Mouse (Mus musculus): ENCODE data around the gene Pdlim5. TPM values are rescaled to one million over a fixed set of nuclear protein-coding genes. Genes with fewer than 3 reads are reported as not detected.
"Not testable (repeated sequence)": the region's sequence is repeated elsewhere in the genome, so short reads cannot be mapped to it uniquely, and the experiment has no call there.

Pdlim5 gene
- 14.9 and 15.6 TPM in 2 replicates for polyA plus RNA-seq (2015; fragmentation: Nextera tagmentation; extraction: Ambion mirVana)

DNA sequence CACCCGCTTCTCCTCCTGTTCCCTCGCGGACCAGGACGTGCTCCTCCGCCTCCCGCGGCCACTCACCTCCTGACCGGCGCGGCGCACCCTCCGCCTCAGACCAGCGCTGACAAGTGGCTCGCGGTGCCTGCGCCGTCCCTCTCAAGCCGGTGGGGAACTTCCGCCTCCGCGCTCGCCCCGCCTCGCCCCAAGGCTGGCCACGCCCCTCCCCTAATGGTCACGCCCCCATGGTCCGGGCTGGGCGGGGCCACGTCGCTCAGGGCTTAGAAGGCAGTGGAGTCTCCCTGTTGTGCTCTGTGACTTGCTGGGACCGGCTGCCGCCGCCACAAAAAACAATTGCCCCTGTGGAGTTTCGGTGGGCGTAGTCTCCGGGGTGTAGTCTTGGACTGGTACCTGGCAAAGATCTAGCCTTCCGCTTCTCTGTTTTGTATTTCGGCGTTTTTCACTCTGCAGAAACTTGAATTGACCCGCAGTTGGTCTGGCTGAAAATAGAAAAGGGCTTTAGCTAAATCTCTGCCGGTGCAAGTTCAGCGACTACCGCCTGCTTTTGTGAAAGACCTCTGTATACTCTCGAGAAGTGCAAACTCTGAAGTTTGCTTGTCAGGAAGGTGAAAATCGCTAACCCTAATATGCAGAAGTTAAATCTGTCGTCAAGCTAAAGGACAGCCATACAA is at the start of gene Pdlim5:
Pdlim5 (minus strand) TSS at position 177 of the 674 bp plus-strand sequence.
- peak within 1 kb of the TSS; percentile 46 for H3K27ac ChIP-seq (ENCODE audit: low read length)
- H3K4me2 ChIP-seq (ENCODE audit: low read length) = peak within 1 kb of the TSS; percentile 86
- H3K9ac ChIP-seq (ENCODE audit: low read depth, low read length) = peak within 1 kb of the TSS; percentile 72
- peak within 1 kb of the TSS; percentile 83 for H3K4me3 ChIP-seq (ENCODE audit: low read depth, low read length)
- no peaks in the 10 kb centered on the region for H3K9me3 ChIP-seq (replicated peaks; ENCODE audit: control insufficient read depth, low read length, poor library complexity, severe bottlenecking)
- peak; percentile 98 for ATAC-seq
- H3K27me3 ChIP-seq (ENCODE audit: control insufficient read depth, insufficient read depth, low read depth, low read length) = no peaks in the 10 kb centered on the region
- H3K36me3 ChIP-seq (ENCODE audit: control insufficient read depth, insufficient read depth, low read length) = no peaks in the 10 kb centered on the region
- WGBS = under 1% methylated on average over 45 of the region's 46 CpGs
- peaks cover 8% of the 10 kb centered on the region for H3K4me1 ChIP-seq (ENCODE audit: control insufficient read depth, insufficient read depth, low read length)

GRCm38 (mm10) chr3:142443710-142444043 is 48.2 kb upstream of the Pdlim5 start:
- Histone ChIP-seq H3K4me1 (ENCODE audit: control insufficient read depth, insufficient read depth, low read length) (no peaks in the 10 kb centered on the region), H3K27ac (ENCODE audit: low read length) (no peak overlapping the region), H3K4me2 (ENCODE audit: low read length) (no peak overlapping the region), H3K4me3 (ENCODE audit: low read depth, low read length) (no peak overlapping the region), H3K9me3 (replicated peaks; ENCODE audit: control insufficient read depth, low read length, poor library complexity, severe bottlenecking) (no peaks in the 10 kb centered on the region), H3K27me3 (ENCODE audit: control insufficient read depth, insufficient read depth, low read depth, low read length) (no peaks in the 10 kb centered on the region), H3K36me3 (ENCODE audit: control insufficient read depth, insufficient read depth, low read length) (no peaks in the 10 kb centered on the region), H3K9ac (ENCODE audit: low read depth, low read length) (no peak overlapping the region)
- WGBS = 17% methylated on average over 4 of the region's 4 CpGs
- ATAC-seq = no peak

- no peaks in the 10 kb centered on the region for H3K9me3 ChIP-seq (replicated peaks; ENCODE audit: control insufficient read depth, low read length, poor library complexity, severe bottlenecking)
- WGBS = 16% methylated on average over 12 of the region's 12 CpGs
- no peak overlapping the region for H3K4me3 ChIP-seq (ENCODE audit: low read depth, low read length)
- H3K27ac ChIP-seq (ENCODE audit: low read length) = no peak overlapping the region
- H3K4me2 ChIP-seq (ENCODE audit: low read length) = no peak overlapping the region
- no peaks in the 10 kb centered on the region for H3K36me3 ChIP-seq (ENCODE audit: control insufficient read depth, insufficient read depth, low read length)
- H3K27me3 ChIP-seq (ENCODE audit: control insufficient read depth, insufficient read depth, low read depth, low read length) = no peaks in the 10 kb centered on the region
- no peak overlapping the region for H3K9ac ChIP-seq (ENCODE audit: low read depth, low read length)
- no peak for ATAC-seq
- no peaks in the 10 kb centered on the region for H3K4me1 ChIP-seq (ENCODE audit: control insufficient read depth, insufficient read depth, low read length)
These were observed 47.7 kb upstream of the Pdlim5 start for GRCm38 (mm10) chr3:142443006-142443709.

DNA sequence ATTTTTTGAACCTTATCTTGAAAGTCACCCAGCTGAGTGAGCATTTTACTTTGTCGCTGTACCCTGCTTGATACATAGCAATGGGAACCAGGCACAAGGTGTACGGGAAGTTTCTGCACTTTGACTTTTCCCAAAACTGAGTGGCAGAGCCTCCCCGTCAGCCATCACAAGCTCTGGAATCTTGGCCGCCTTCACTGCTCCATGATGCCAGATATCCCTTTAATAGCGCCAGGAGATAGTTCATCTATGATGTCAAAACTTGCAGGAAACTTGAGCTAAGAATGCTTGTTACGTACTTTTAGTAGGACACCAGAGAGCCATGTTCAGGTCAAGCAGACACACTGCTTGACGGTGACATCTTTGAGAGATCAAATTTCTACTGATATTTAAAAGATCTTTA is 46.7 kb upstream of the Pdlim5 start:
- H3K4me3 ChIP-seq (ENCODE audit: low read depth, low read length) = no peak overlapping the region
- H3K9me3 ChIP-seq (replicated peaks; ENCODE audit: control insufficient read depth, low read length, poor library complexity, severe bottlenecking) = no peaks in the 10 kb centered on the region
- H3K36me3 ChIP-seq (ENCODE audit: control insufficient read depth, insufficient read depth, low read length) = no peaks in the 10 kb centered on the region
- H3K9ac ChIP-seq (ENCODE audit: low read depth, low read length) = no peak overlapping the region
- no peaks in the 10 kb centered on the region for H3K4me1 ChIP-seq (ENCODE audit: control insufficient read depth, insufficient read depth, low read length)
- H3K27ac ChIP-seq (ENCODE audit: low read length) = no peak overlapping the region
- ATAC-seq = no peak
- 91% methylated on average over 7 of the region's 7 CpGs for WGBS
- H3K4me2 ChIP-seq (ENCODE audit: low read length) = no peak overlapping the region
- H3K27me3 ChIP-seq (ENCODE audit: control insufficient read depth, insufficient read depth, low read depth, low read length) = no peaks in the 10 kb centered on the region

- ATAC-seq = no peak
- H3K9ac ChIP-seq (ENCODE audit: low read depth, low read length) = no peak overlapping the region
These were observed 45.6 kb upstream of the Pdlim5 start for GRCm38 (mm10) chr3:142441142-142441541.

GRCm38 (mm10) chr3:142440191-142440590 is 44.7 kb upstream of the Pdlim5 start:
- H3K27ac ChIP-seq (ENCODE audit: low read length) = no peak overlapping the region
- 72% methylated on average over 4 of the region's 4 CpGs for WGBS
- H3K4me2 ChIP-seq (ENCODE audit: low read length) = no peak overlapping the region
- no peaks in the 10 kb centered on the region for H3K27me3 ChIP-seq (ENCODE audit: control insufficient read depth, insufficient read depth, low read depth, low read length)
- no peaks in the 10 kb centered on the region for H3K4me1 ChIP-seq (ENCODE audit: control insufficient read depth, insufficient read depth, low read length)
- no peak overlapping the region for H3K4me3 ChIP-seq (ENCODE audit: low read depth, low read length)
- no peak overlapping the region for H3K9ac ChIP-seq (ENCODE audit: low read depth, low read length)
- no peak for ATAC-seq
- H3K9me3 ChIP-seq (replicated peaks; ENCODE audit: control insufficient read depth, low read length, poor library complexity, severe bottlenecking) = no peaks in the 10 kb centered on the region
- H3K36me3 ChIP-seq (ENCODE audit: control insufficient read depth, insufficient read depth, low read length) = no peaks in the 10 kb centered on the region

More at GRCm38 (mm10) chr3:142441142-142441541, 45.6 kb upstream of the Pdlim5 start:
- no peaks in the 10 kb centered on the region for H3K9me3 ChIP-seq (replicated peaks; ENCODE audit: control insufficient read depth, low read length, poor library complexity, severe bottlenecking)
- no peaks in the 10 kb centered on the region for H3K36me3 ChIP-seq (ENCODE audit: control insufficient read depth, insufficient read depth, low read length)
- H3K4me2 ChIP-seq (ENCODE audit: low read length) = no peak overlapping the region
- WGBS = 72% methylated on average over 5 of the region's 5 CpGs
- no peak overlapping the region for H3K4me3 ChIP-seq (ENCODE audit: low read depth, low read length)
- H3K27me3 ChIP-seq (ENCODE audit: control insufficient read depth, insufficient read depth, low read depth, low read length) = no peaks in the 10 kb centered on the region
- no peaks in the 10 kb centered on the region for H3K4me1 ChIP-seq (ENCODE audit: control insufficient read depth, insufficient read depth, low read length)
- H3K27ac ChIP-seq (ENCODE audit: low read length) = no peak overlapping the region

- H3K36me3 ChIP-seq (ENCODE audit: control insufficient read depth, insufficient read depth, low read length) = no peaks in the 10 kb centered on the region
- no peaks in the 10 kb centered on the region for H3K27me3 ChIP-seq (ENCODE audit: control insufficient read depth, insufficient read depth, low read depth, low read length)
- 44% methylated on average over 7 of the region's 7 CpGs for WGBS
- no peaks in the 10 kb centered on the region for H3K4me1 ChIP-seq (ENCODE audit: control insufficient read depth, insufficient read depth, low read length)
- no peak overlapping the region for H3K9ac ChIP-seq (ENCODE audit: low read depth, low read length)
- H3K9me3 ChIP-seq (replicated peaks; ENCODE audit: control insufficient read depth, low read length, poor library complexity, severe bottlenecking) = no peaks in the 10 kb centered on the region
- H3K27ac ChIP-seq (ENCODE audit: low read length) = no peak overlapping the region
- no peak for ATAC-seq
- H3K4me3 ChIP-seq (ENCODE audit: low read depth, low read length) = no peak overlapping the region
- no peak overlapping the region for H3K4me2 ChIP-seq (ENCODE audit: low read length)
These were observed 44.1 kb upstream of the Pdlim5 start for GRCm38 (mm10) chr3:142439591-142440093.

GRCm38 (mm10) chr3:142438630-142439029 is 43.1 kb upstream of the Pdlim5 start:
- not testable (repeated sequence) for ATAC-seq; H3K4me3 ChIP-seq (ENCODE audit: low read depth, low read length); H3K36me3 ChIP-seq (ENCODE audit: control insufficient read depth, insufficient read depth, low read length); H3K9ac ChIP-seq (ENCODE audit: low read depth, low read length); H3K27ac ChIP-seq (ENCODE audit: low read length); H3K27me3 ChIP-seq (ENCODE audit: control insufficient read depth, insufficient read depth, low read depth, low read length); H3K4me2 ChIP-seq (ENCODE audit: low read length); H3K9me3 ChIP-seq (replicated peaks; ENCODE audit: control insufficient read depth, low read length, poor library complexity, severe bottlenecking); H3K4me1 ChIP-seq (ENCODE audit: control insufficient read depth, insufficient read depth, low read length)
- 94% methylated on average over 8 of the region's 8 CpGs for WGBS

- Histone ChIP-seq H3K9ac (ENCODE audit: low read depth, low read length) (no peak overlapping the region), H3K9me3 (replicated peaks; ENCODE audit: control insufficient read depth, low read length, poor library complexity, severe bottlenecking) (no peaks in the 10 kb centered on the region), H3K4me2 (ENCODE audit: low read length) (no peak overlapping the region), H3K27ac (ENCODE audit: low read length) (no peak overlapping the region), H3K4me3 (ENCODE audit: low read depth, low read length) (no peak overlapping the region), H3K36me3 (ENCODE audit: control insufficient read depth, insufficient read depth, low read length) (no peaks in the 10 kb centered on the region), H3K27me3 (ENCODE audit: control insufficient read depth, insufficient read depth, low read depth, low read length) (no peaks in the 10 kb centered on the region), H3K4me1 (ENCODE audit: control insufficient read depth, insufficient read depth, low read length) (no peaks in the 10 kb centered on the region)
- 37% methylated on average over 6 of the region's 6 CpGs for WGBS
- ATAC-seq = no peak
These were observed 41.3 kb upstream of the Pdlim5 start for GRCm38 (mm10) chr3:142436824-142437223.
